Mouse (Mus musculus) testis, adult 2 months (tissue): ENCODE measurements at regions not wholly inside any gene's neighbourhood (a gene's known extent, or its start where the extent isn't known, plus 50 kb on each side); places are given as distances from the start of the nearest gene placed in this dataset.

ENCODE experiments used
- CTCF ChIP-seq: fragments of 200-500 bp; IDR thresholded peaks from 2 replicates; pipeline ENCODE4 v1.5.1; 2012; ENCODE audit warnings: low read depth, mild to moderate bottlenecking, inconsistent platforms, low read length, moderate library complexity; ENCODE audit not compliant: control insufficient read depth, insufficient read depth, insufficient replicate concordance
- POLR2A ChIP-seq: fragments of 200-500 bp; IDR thresholded peaks from 2 replicates; pipeline ENCODE4 v1.6.1; 2012; ENCODE audit warnings: low read depth, mild to moderate bottlenecking, inconsistent platforms, low read length, moderate library complexity; ENCODE audit not compliant: control insufficient read depth

DNA sequence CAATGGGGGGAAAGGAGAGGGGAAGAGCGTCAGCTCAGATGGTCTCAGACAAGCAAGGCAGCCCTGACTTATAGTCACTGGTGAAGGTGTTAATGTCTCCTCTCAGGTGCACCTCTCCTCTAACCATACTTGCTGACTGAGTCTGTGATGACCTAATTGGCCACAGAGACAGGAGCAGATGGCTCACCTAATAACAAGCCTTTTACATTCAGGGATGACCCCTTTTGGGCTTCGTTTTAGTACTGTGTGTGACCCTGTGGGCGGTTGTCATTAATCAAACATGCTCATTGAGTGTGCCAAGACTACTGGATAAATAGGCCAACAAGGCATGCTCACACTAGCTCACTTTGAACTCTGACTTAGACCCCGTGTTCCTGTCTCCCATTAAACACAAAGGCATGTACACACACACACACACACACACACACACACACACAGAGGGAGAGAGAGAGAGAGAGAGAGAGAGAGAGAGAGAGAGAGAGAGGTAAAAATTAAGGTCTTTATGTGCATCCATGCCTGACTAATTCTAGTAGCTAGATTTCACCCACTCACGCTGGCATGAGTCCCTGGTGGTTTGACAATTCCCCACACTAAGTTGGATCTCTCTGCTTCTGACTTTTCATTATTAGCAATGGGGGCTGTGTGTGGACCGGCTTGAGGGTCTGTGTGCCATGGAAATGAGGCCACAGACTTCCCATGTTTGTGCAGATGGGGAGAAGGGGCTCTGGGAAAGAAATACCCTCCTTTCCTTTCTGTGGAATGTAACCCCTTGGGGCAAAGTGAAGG is 332.1 kb downstream of the 1500009L16Rik start:
- TF ChIP-seq CTCF (no peak), POLR2A (no peak)
